Mouse (Mus musculus): ENCODE results near the gene Galntl6.

Galntl6 gene

GRCm38 (mm10) chr8:58290080-58290479 is 622.4 kb downstream of the Galntl6 start:
- no peak for DNase-seq (ENCODE audit: extremely low spot score, low read depth, low spot score)

DNA sequence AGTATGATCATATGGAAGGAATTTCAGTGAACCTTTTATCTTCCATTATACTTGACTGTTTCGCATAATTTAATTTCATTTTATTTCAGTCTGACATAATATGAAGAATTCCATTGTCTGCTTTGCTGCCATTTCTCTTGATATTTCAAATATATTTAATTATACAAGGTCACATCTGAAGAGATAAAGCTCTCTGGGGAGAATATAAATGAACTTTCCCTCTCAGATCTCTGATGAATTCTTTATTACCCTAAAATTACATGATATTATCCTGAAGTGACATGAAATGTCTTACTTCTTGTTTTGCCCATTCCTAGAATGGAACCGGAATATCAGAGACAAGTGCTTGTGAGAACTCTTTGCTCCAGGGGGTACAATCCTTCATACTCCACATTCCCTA is 647.0 kb downstream of the Galntl6 start:
- no peak for DNase-seq (ENCODE audit: extremely low spot score, low read depth, low spot score)

DNA sequence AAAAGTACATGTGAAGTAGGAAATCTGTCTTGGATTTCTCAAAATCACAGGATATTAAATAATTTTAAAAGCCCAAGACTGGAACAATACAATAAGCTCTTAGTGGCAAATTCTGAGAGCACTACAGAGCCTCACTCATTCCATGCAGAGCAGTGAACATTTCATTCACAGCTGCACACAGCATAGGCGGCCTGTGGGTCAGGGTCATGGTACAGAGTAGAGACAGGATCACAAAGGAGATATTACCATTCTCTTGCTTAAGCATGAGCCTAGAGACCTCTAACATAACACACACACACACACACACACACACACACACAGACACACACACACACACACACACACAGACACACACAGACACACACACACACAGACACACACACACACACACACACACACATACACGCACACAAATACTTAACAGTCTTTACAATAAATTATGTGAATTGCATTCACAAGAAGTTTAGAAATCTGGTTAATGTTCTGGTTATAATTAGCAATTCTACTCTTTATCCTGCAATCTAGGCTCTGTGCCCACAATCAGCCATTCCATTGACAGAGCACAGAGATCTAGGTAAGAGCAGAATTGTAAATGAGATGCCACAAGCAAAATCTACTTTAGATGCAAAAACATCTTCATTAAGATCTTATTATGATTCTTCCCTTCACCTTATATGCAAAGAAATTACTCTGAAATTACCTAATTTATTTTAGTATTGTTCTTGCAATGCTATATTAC is 653.7 kb downstream of the Galntl6 start:
- no peak for DNase-seq (ENCODE audit: extremely low spot score, low read depth, low spot score)

GRCm38 (mm10) chr8:58253620-58254019 is 658.8 kb downstream of the Galntl6 start:
- no peak for DNase-seq (ENCODE audit: extremely low spot score, low read depth, low spot score)

DNA sequence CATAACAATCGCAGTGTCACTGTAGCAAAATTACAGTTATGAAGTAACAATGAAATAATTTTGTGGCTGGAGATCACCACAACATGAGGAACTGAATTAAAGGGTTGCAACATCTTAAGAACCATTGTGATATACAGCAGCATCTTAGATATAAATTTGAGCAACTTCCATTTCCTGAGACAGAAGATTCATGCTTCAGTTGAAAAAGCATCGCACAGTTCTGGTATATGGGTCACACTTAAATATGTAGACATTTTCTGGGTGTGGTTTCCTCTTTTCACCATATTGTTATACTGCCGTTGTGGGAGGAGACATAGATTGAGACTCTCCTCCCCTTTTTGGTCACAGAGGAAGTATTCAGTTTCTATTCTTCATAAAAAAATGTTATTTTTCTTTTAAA is 667.6 kb downstream of the Galntl6 start:
- DNase-seq (ENCODE audit: extremely low spot score, low read depth, low spot score) = no peak

- DNase-seq (ENCODE audit: extremely low spot score, low read depth, low spot score) = no peak
Observed at GRCm38 (mm10) chr8:58234220-58234619, 678.2 kb downstream of the Galntl6 start.

DNA sequence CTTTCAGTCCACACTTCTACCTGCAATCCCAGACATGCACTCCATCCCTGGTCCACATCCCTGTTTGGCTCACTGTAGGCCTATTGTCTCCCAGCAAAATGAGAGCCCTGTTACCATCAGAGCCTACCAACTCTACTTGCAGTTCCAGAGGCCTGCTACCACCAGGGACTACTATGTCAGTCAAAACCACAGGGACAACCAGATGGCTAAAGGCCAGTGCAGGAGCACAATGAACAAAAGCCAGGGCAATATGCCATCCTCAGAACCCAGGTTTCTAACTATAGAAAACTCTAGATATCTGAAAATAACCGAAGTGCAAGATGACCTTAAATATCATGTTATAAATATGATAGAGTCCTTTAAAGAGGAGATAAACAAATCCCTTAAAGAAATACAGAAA is 683.7 kb downstream of the Galntl6 start:
- DNase-seq (ENCODE audit: extremely low spot score, low read depth, low spot score) = no peak

DNA sequence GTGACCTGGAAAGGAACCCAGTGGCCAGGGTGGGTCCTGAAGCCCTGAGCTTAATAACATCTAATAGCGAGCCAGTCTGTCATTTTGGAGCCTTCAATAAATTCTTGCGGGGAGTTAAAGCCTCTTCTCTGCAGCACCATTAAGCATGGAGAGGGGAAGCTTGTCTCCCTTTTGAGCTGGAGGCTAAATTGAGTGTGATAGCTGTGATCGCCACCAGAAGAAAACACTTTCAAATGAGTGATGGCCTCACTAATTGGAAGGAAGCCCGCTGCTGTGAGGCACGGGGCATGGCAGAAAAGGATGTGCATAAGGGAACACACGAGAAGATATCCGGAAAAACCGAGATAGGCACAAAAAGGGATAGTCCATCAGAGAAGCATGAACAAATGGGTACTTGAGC is 694.6 kb downstream of the Galntl6 start:
- DNase-seq (ENCODE audit: extremely low spot score, low read depth, low spot score) = no peak

- no peak for DNase-seq (ENCODE audit: extremely low spot score, low read depth, low spot score)
Observed at GRCm38 (mm10) chr8:58189694-58190093, 722.7 kb downstream of the Galntl6 start.

DNA sequence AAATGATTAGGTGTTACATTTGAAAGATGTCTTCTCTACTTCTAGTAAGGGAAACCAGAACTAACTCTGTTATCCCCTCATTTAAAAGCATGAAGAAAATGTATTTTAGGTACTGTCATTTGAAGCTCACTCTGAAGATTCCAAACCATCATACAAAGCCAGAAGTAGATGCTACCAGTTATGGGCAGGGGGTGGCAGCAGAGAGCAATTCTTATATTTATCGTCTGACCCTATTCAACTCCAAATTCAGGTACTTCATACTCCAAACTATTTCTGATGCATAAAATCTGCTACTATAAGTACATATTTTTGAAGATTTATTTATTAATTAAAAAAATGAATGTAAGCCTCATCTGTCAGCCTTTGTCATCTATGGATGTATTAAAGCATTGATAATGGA is 765.5 kb downstream of the Galntl6 start:
- peak; percentile 10 for DNase-seq (ENCODE audit: extremely low spot score, low read depth, low spot score)

DNA sequence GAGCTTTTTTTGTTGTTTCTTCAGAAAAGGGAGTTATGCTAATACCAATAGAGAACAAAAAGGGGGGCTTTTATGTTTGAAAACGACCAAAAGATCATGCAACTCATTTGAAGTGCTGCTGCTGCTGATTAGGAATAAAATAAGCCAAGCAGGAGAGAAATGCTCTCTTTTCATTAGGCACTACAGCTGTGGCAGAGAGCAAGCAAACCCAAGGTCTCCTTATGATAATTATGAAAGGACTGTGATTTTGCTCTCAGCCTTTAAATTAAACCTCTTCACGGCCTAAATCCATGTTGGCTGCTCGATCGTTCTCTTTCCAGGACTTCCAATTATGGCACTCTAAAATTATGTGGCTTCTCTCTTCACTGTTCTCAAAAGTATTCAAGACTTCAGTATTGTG is 825.7 kb downstream of the Galntl6 start:
- no peak for DNase-seq (ENCODE audit: extremely low spot score, low read depth, low spot score)

GRCm38 (mm10) chr8:58084931-58085330 is 827.5 kb downstream of the Galntl6 start:
- DNase-seq (ENCODE audit: extremely low spot score, low read depth, low spot score) = no peak

GRCm38 (mm10) chr8:58081715-58082114 is 830.7 kb downstream of the Galntl6 start:
- DNase-seq (ENCODE audit: extremely low spot score, low read depth, low spot score) = no peak

GRCm38 (mm10) chr8:58074611-58075010 is 837.8 kb downstream of the Galntl6 start:
- DNase-seq (ENCODE audit: extremely low spot score, low read depth, low spot score) = no peak

- DNase-seq (ENCODE audit: extremely low spot score, low read depth, low spot score) = no peak
Observed at GRCm38 (mm10) chr8:58073733-58074132, 838.7 kb downstream of the Galntl6 start.

- DNase-seq (ENCODE audit: extremely low spot score, low read depth, low spot score) = no peak
Observed at GRCm38 (mm10) chr8:58032271-58032670, 880.2 kb downstream of the Galntl6 start.

GRCm38 (mm10) chr8:58025558-58025957 is 886.9 kb downstream of the Galntl6 start:
- DNase-seq (ENCODE audit: extremely low spot score, low read depth, low spot score) = no peak

- DNase-seq (ENCODE audit: extremely low spot score, low read depth, low spot score) = no peak
Observed at GRCm38 (mm10) chr8:58025094-58025493, 887.3 kb downstream of the Galntl6 start.

DNA sequence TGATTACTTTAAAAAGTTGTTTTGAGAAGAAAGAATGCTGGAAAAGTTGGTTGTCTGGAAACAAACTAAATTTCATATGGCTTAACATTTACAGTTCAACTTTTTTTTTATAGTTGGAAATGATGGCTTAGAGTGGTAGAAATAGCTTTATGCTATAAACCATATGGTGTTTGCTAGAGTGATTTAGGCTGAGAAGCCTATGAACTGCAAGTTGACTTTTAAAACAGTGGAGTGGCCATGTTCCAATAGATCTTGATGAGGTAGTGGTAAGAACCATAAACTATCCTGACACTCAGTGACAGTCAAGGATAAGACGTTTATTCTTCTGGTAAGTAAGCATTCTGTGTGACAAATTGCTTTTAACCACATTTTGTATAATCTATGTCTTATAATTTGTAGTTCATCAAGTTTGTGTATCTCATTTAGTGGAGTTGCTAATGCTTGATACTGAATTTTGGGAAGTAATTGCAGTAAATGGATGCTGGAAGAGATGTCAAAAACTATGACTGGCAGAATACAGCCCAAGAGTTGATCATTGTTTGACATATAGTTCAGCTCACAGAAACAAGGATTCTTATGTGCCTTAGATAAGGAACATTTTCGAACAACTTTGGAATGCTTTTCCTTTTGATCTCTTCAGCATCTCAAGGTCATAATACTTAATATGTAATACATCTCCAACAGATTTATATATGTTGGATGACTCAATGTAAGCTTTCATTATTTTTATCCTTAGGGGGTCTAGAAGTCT is 888.8 kb downstream of the Galntl6 start:
- DNase-seq (ENCODE audit: extremely low spot score, low read depth, low spot score) = no peak

GRCm38 (mm10) chr8:57989428-57990171 is 922.8 kb downstream of the Galntl6 start:
- DNase-seq (ENCODE audit: extremely low spot score, low read depth, low spot score) = no peak

GRCm38 (mm10) chr8:57977372-57977771 is 935.1 kb downstream of the Galntl6 start:
- DNase-seq (ENCODE audit: extremely low spot score, low read depth, low spot score) = no peak

DNA sequence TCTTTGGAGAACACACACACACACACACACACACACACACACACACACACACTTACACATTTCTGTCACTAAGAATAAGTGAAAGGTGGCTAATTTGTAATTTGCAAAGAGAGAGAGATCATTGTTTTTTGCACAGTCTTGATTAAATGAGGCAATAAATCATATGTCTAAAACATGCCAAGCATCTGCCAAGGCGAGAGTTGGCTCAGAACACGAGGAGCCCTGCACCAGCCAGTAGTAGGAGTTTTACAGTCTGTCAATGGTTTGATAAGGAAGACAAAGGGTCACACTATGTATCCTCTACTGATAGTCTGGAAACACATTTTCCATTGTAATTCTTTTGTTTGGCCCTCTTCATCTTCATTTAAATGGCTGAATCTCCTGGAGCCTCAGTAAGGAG is 938.3 kb downstream of the Galntl6 start:
- no peak for DNase-seq (ENCODE audit: extremely low spot score, low read depth, low spot score)
